Mouse (Mus musculus) B cell, adult (primary cell): ENCODE data around the gene Ucn. TPM values are rescaled to one million over a fixed set of nuclear protein-coding genes. Genes with fewer than 3 reads are reported as not detected.

Source experiments
- total RNA-seq: library from RNA; stranded (reverse); gene quantifications from 4 replicates; pipeline ENCODE4 v1.2.4, GENCODE M21; 2023; ENCODE audit not compliant: inconsistent age

Ucn gene
- not detected in 4 replicates for total RNA-seq

DNA sequence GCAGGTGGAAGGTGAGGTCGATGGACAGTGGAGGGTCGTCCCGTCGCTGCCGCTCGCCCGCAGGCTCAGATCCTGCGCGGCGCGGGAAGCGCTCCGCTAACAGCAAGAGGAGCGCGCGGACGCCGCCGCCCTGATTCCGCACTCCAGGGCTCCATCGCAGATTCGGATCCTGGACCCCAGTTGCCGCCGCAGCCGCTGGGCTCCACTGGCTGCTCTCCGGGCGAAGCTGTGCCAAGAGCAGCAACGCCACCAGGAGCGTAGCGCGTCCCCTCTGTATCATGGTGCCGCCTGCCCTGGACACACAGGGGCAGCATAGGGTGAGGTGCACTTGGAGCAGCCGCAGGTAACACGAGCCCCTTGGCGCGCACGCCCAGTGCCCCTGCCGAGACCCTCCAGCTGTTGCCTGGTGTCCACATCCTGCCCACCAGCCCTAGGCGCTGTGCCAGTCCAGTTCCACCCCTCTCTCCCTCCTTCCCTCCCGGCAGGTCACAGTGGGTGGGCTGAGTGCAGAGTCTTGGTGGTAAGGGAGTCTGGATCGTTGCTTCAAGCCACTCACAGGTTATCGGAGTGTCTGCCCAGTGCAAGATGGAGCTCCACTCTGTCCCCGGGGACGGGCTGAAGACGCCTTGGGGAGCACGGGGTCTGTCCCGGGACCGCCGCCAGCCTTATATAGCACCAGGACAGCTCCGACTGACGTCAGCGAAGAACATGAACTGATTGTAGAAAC, at the start of gene Ucn:
Gene Ucn (minus strand): TSS at position 589 of the 727 bp plus-strand sequence.

GRCm38 (mm10) chr5:31179766-31180630, 41.4 kb upstream of the Ucn start, which contains the start of the genes Gm29609 and Gtf3c2:
Gene Gm29609, minus strand, starts transcription at chr5:31179911.
Gene Gtf3c2, minus strand, starts transcription at chr5:31180144.

GRCm38 (mm10) chr5:31154152-31154553, 15.5 kb upstream of the Ucn start, which contains the start of gene Mpv17:
Gene Mpv17, minus strand, starts transcription at chr5:31154251.

DNA sequence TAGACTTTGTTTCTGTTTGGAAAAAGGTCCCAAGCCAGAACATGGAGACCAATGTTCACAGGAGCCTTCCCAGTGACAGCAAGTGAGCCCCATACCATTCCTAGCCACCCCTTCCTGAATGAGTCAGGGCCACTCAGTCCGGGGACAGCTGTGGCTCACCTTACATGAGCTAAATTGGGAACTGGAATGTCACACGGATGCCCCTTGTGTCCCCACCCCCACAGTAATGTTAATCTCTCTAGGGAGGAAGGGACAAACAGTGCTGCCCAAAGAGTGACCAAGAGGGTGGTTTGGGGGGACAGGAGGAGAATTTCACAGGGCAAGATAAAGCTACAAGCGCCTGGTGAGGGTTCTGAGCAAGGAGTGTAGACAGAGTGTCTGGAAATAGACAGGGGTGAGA, 22.3 kb downstream of the Ucn start, which contains the start of gene Trim54:
Gene Trim54 (plus strand): TSS at position 359 of the 400 bp plus-strand sequence.

GRCm38 (mm10) chr5:31108000-31108490, 30.6 kb downstream of the Ucn start, which contains the start of gene Slc30a3:
Gene Slc30a3, minus strand, starts transcription at chr5:31108237.

DNA sequence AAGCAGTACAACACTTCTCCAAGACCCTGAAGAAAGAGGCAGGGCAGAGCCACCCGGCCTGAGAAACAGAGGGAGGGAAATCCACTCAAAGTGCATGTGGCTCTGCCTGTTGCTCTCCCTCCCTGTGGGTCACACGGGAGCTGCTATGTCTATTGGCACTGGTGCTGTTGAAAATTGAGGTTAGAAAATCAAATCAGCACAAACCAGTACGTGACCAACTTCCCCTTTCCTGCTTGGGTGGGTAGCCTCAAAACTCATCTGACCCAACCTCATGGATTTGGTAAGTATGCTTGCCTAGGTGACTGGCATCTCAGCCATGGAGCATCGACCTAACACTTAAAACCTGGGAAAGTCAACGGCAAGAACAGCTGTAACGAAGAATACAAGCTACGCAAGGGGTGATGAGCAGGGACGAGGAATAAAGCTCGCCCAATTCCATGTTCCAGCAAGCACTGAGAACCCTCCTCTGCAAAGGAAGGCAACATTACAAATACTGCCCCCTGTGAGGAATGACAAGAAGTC, 32.8 kb downstream of the Ucn start, which contains the start of gene Dnajc5g:
Gene Dnajc5g (plus strand): TSS at position 472 of the 522 bp plus-strand sequence.

Other genes with a start within 250 kb of the Ucn start
- gene Ost4, start 231.0 kb downstream of the Ucn start, total RNA-seq = 159 to 190 TPM (median 185 TPM) in 4 replicates
- 0.94 to 2.2 TPM (median 1.3 TPM) in 4 replicates for gene Emilin1, start 225.4 kb downstream of the Ucn start, total RNA-seq
- 11.8 to 19.5 TPM (median 13.3 TPM) in 4 replicates for gene Khk, start 217.4 kb downstream of the Ucn start, total RNA-seq
- not detected in 4 replicates for gene Cgref1, start 193.2 kb downstream of the Ucn start, total RNA-seq
- gene Preb, start 178.5 kb downstream of the Ucn start, total RNA-seq = 173 to 178 TPM (median 174 TPM) in 4 replicates
- gene Tcf23, start 170.2 kb downstream of the Ucn start, total RNA-seq = 0.16 TPM in 1 of 4 replicates, not detected in the others
- 34.7 to 50.5 TPM (median 41.7 TPM) in 4 replicates for gene Atraid, start 90.5 kb downstream of the Ucn start, total RNA-seq
- 9.7 to 14.3 TPM (median 10.6 TPM) in 4 replicates for gene Slc5a6, start 89.9 kb downstream of the Ucn start, total RNA-seq
- 57.4 to 64.3 TPM (median 61.9 TPM) in 4 replicates for gene Cad, start 84.0 kb downstream of the Ucn start, total RNA-seq
- gene Dnajc5g, start 32.5 kb downstream of the Ucn start, total RNA-seq = not detected in 4 replicates
- 0.22 to 1.9 TPM (median 0.54 TPM) in 3 of 4 replicates, not detected in the other for gene Slc30a3, start 30.6 kb downstream of the Ucn start, total RNA-seq
- not detected in 4 replicates for gene Trim54, start 22.1 kb downstream of the Ucn start, total RNA-seq
- 16.5 to 23.3 TPM (median 19.8 TPM) in 4 replicates for gene Mpv17, start 15.4 kb upstream of the Ucn start, total RNA-seq
- gene Gm29609, start 41.1 kb upstream of the Ucn start, total RNA-seq = 3.2 to 5.6 TPM (median 4.2 TPM) in 4 replicates
- 171 to 195 TPM (median 190 TPM) in 4 replicates for gene Gtf3c2, start 41.3 kb upstream of the Ucn start, total RNA-seq
- gene Snx17, start 54.4 kb upstream of the Ucn start, total RNA-seq = 74.9 to 85.8 TPM (median 84.0 TPM) in 4 replicates
- 33.8 to 58.0 TPM (median 38.8 TPM) in 4 replicates for gene Eif2b4, start 54.6 kb upstream of the Ucn start, total RNA-seq
- 62.3 to 67.0 TPM (median 65.8 TPM) in 4 replicates for gene Zfp513, start 63.5 kb upstream of the Ucn start, total RNA-seq
- 154 to 202 TPM (median 169 TPM) in 4 replicates for gene Ppm1g, start 81.9 kb upstream of the Ucn start, total RNA-seq
- gene Nrbp1, start 102.0 kb upstream of the Ucn start, total RNA-seq = 314 to 335 TPM (median 321 TPM) in 4 replicates
- gene Gm9970, start 102.4 kb upstream of the Ucn start, total RNA-seq = 2.1 TPM in 1 of 4 replicates, not detected in the others
- gene Krtcap3, start 112.9 kb upstream of the Ucn start, total RNA-seq = 24.1 to 29.7 TPM (median 27.2 TPM) in 4 replicates
- 41.2 to 51.7 TPM (median 48.7 TPM) in 4 replicates for gene Ift172, start 152.3 kb upstream of the Ucn start, total RNA-seq
- gene Fndc4, start 157.3 kb upstream of the Ucn start, total RNA-seq = 1.00 to 4.6 TPM (median 2.9 TPM) in 4 replicates
- 0.35 TPM in 1 of 4 replicates, not detected in the others for gene Gckr, start 158.6 kb upstream of the Ucn start, total RNA-seq